Mouse (Mus musculus) liver, embryonic 16.5 days (tissue): Measurements from ENCODE around the gene Nrg4. TPM values are rescaled to one million over a fixed set of nuclear protein-coding genes. Genes with fewer than 3 reads are reported as not detected.

Experiments used
- ATAC-seq: fragments of 200-750 bp; cut with Nextera tagmentation; 2 replicates; pipeline ENCODE4 v1.8.0; 2017; ENCODE audit warnings: low read depth, mild to moderate bottlenecking, moderate number of reproducible peaks, moderate library complexity
- H3K27ac ChIP-seq: fragments of 300-500 bp; sonication (generic); 2 replicates; pipeline ENCODE4 v1.5.1; 2014; ENCODE audit warnings: mild to moderate bottlenecking, low read length
- H3K27me3 ChIP-seq: fragments of 300-500 bp; sonication (generic); 2 replicates; pipeline ENCODE4 v1.6.1; 2014; ENCODE audit warnings: low read depth, low read length, mixed read lengths; ENCODE audit not compliant: control insufficient read depth, insufficient read depth
- H3K36me3 ChIP-seq: fragments of 300-500 bp; sonication (generic); 2 replicates; pipeline ENCODE4 v1.6.1; 2014; ENCODE audit warnings: mild to moderate bottlenecking; ENCODE audit not compliant: control insufficient read depth, insufficient read depth
- H3K4me1 ChIP-seq: fragments of 300-500 bp; sonication (generic); 2 replicates; pipeline ENCODE4 v1.6.1; 2014; ENCODE audit warnings: low read depth, low read length, mixed read lengths; ENCODE audit not compliant: control insufficient read depth
- H3K4me2 ChIP-seq: fragments of 300-500 bp; sonication (generic); 2 replicates; pipeline ENCODE4 v1.6.1; 2014; ENCODE audit warnings: low read depth, low read length, mixed read lengths
- H3K4me3 ChIP-seq: fragments of 300-500 bp; sonication (generic); 2 replicates; pipeline ENCODE4 v1.5.1; 2014; ENCODE audit warnings: low read depth, mild to moderate bottlenecking, low read length
- H3K9ac ChIP-seq: fragments of 300-500 bp; sonication (generic); 2 replicates; pipeline ENCODE4 v1.6.1; 2014; ENCODE audit warnings: low read depth, low read length
- H3K9me3 ChIP-seq: fragments of 300-500 bp; sonication (generic); replicated peaks from 2 replicates; pipeline ENCODE4 v1.6.1; 2016; ENCODE audit warnings: low read length; ENCODE audit not compliant: control insufficient read depth
- WGBS: fragments of 180-500 bp; shearing (Covaris S2); extraction: QIAGEN DNeasy Blood & Tissue Kit; methylation state at CpG from one replicate; pipeline ENCODE4 v1.1.7; 2014; ENCODE audit not compliant: insufficient replicate concordance; 5-methylcytosine and 5-hydroxymethylcytosine counted together
- polyA plus RNA-seq: library from polyadenylated mRNA; unstranded; fragments of >200 nt; fragmentation: Nextera tagmentation; extraction: Ambion mirVana; gene quantifications from 2 replicates; pipeline ENCODE4 v1.2.1, GENCODE M21; 2015

Nrg4 gene
- polyA plus RNA-seq, 1 experiment from 2014 or later = 2.6 TPM

- Histone ChIP-seq H3K27me3 (no peaks in the 10 kb centered on the region), H3K4me3 (no peak overlapping the region), H3K9me3 (no peaks in the 10 kb centered on the region), H3K36me3 (no peaks in the 10 kb centered on the region), H3K27ac (no peak overlapping the region), H3K4me2 (no peak overlapping the region), H3K4me1 (no peaks in the 10 kb centered on the region), H3K9ac (no peak overlapping the region)
- no peak for ATAC-seq
- 39% methylated on average over 2 of the region's 2 CpGs for WGBS
Observed at GRCm38 (mm10) chr9:55307066-55307465, 19.6 kb downstream of the Nrg4 start.

- no peak for ATAC-seq
- H3K9ac ChIP-seq = no peak overlapping the region
- no peaks in the 10 kb centered on the region for H3K9me3 ChIP-seq
- H3K4me2 ChIP-seq = no peak overlapping the region
- H3K4me1 ChIP-seq = no peaks in the 10 kb centered on the region
- H3K36me3 ChIP-seq = no peaks in the 10 kb centered on the region
- H3K4me3 ChIP-seq = no peak overlapping the region
- H3K27ac ChIP-seq = no peak overlapping the region
- WGBS = 15% methylated on average over 2 of the region's 2 CpGs
- H3K27me3 ChIP-seq = no peaks in the 10 kb centered on the region
Observed at GRCm38 (mm10) chr9:55296221-55296620, 30.4 kb downstream of the Nrg4 start.

GRCm38 (mm10) chr9:55291966-55292365 lies 34.7 kb downstream of the Nrg4 start:
- no peak overlapping the region for H3K27ac ChIP-seq
- H3K4me3 ChIP-seq = no peak overlapping the region
- WGBS = 72% methylated on average over 4 of the region's 4 CpGs
- no peaks in the 10 kb centered on the region for H3K36me3 ChIP-seq
- H3K9me3 ChIP-seq = no peaks in the 10 kb centered on the region
- no peak for ATAC-seq
- no peaks in the 10 kb centered on the region for H3K27me3 ChIP-seq
- no peaks in the 10 kb centered on the region for H3K4me1 ChIP-seq
- no peak overlapping the region for H3K9ac ChIP-seq
- no peak overlapping the region for H3K4me2 ChIP-seq

GRCm38 (mm10) chr9:55289475-55290198 lies 37.0 kb downstream of the Nrg4 start:
- 37% methylated on average over 3 of the region's 3 CpGs for WGBS
- H3K9me3 ChIP-seq = no peaks in the 10 kb centered on the region
- no peaks in the 10 kb centered on the region for H3K27me3 ChIP-seq
- H3K4me1 ChIP-seq = no peaks in the 10 kb centered on the region
- H3K4me2 ChIP-seq = no peak overlapping the region
- no peak overlapping the region for H3K9ac ChIP-seq
- H3K4me3 ChIP-seq = no peak overlapping the region
- H3K36me3 ChIP-seq = no peaks in the 10 kb centered on the region
- ATAC-seq = peak; percentile 89
- 0 out of 2 replicates have a peak overlapping the region, but pooled peaks have one; percentile 39 for H3K27ac ChIP-seq

- no peak overlapping the region for H3K27ac ChIP-seq
- no peak overlapping the region for H3K4me2 ChIP-seq
- no peaks in the 10 kb centered on the region for H3K36me3 ChIP-seq
- no peak overlapping the region for H3K9ac ChIP-seq
- H3K4me3 ChIP-seq = no peak overlapping the region
- H3K9me3 ChIP-seq = no peaks in the 10 kb centered on the region
- ATAC-seq = no peak
- H3K27me3 ChIP-seq = no peaks in the 10 kb centered on the region; the same call in 1 of the 2 replicates
- no peaks in the 10 kb centered on the region for H3K4me1 ChIP-seq
- 41% methylated on average over 3 of the region's 3 CpGs for WGBS
Observed at GRCm38 (mm10) chr9:55285197-55285596, 41.4 kb downstream of the Nrg4 start.

- Histone ChIP-seq H3K36me3 (no peaks in the 10 kb centered on the region), H3K9ac (no peak overlapping the region), H3K4me2 (peak overlapping the region; percentile 25; the same call in 1 of the 2 replicates), H3K9me3 (no peaks in the 10 kb centered on the region), H3K4me3 (0 out of 2 replicates have a peak overlapping the region, but pooled peaks have one; percentile 11), H3K4me1 (no peaks in the 10 kb centered on the region), H3K27me3 (no peaks in the 10 kb centered on the region; the same call in 1 of the 2 replicates), H3K27ac (no peak overlapping the region)
- peak; percentile 35 for ATAC-seq
- under 1% methylated on average over 14 of the region's 14 CpGs for WGBS
Observed at GRCm38 (mm10) chr9:55283516-55283915, 43.1 kb downstream of the Nrg4 start.

- H3K27me3 ChIP-seq = no peaks in the 10 kb centered on the region; the same call in 1 of the 2 replicates
- peak; percentile 61; the same call in 1 of the 2 replicates for ATAC-seq
- no peak overlapping the region; the same call in 1 of the 2 replicates for H3K27ac ChIP-seq
- 65% methylated on average over 8 of the region's 8 CpGs for WGBS
- no peaks in the 10 kb centered on the region for H3K9me3 ChIP-seq
- H3K9ac ChIP-seq = no peak overlapping the region
- H3K4me2 ChIP-seq = no peak overlapping the region
- H3K36me3 ChIP-seq = no peaks in the 10 kb centered on the region
- no peaks in the 10 kb centered on the region for H3K4me1 ChIP-seq
- H3K4me3 ChIP-seq = no peak overlapping the region
Observed at GRCm38 (mm10) chr9:55279114-55279825, 47.4 kb downstream of the Nrg4 start.

GRCm38 (mm10) chr9:55277562-55277961 lies 49.1 kb downstream of the Nrg4 start:
- no peaks in the 10 kb centered on the region for H3K9me3 ChIP-seq
- no peak for ATAC-seq
- no peaks in the 10 kb centered on the region; the same call in 1 of the 2 replicates for H3K27me3 ChIP-seq
- no peak overlapping the region for H3K27ac ChIP-seq
- H3K9ac ChIP-seq = no peak overlapping the region
- no peaks in the 10 kb centered on the region for H3K36me3 ChIP-seq
- H3K4me1 ChIP-seq = no peaks in the 10 kb centered on the region
- 49% methylated on average over 4 of the region's 4 CpGs for WGBS
- H3K4me3 ChIP-seq = no peak overlapping the region
- no peak overlapping the region for H3K4me2 ChIP-seq

- no peak overlapping the region for H3K9ac ChIP-seq
- H3K4me1 ChIP-seq = no peaks in the 10 kb centered on the region
- H3K27ac ChIP-seq = no peak overlapping the region
- H3K4me3 ChIP-seq = no peak overlapping the region
- H3K27me3 ChIP-seq = no peaks in the 10 kb centered on the region
- 65% methylated on average over 4 of the region's 4 CpGs for WGBS
- no peaks in the 10 kb centered on the region for H3K36me3 ChIP-seq
- no peak overlapping the region for H3K4me2 ChIP-seq
- ATAC-seq = no peak
- H3K9me3 ChIP-seq = no peaks in the 10 kb centered on the region
Observed at GRCm38 (mm10) chr9:55273906-55274305, 52.7 kb downstream of the Nrg4 start.
